Mouse (Mus musculus): ENCODE data around the gene Cobll1. TPM values are rescaled to one million over a fixed set of nuclear protein-coding genes. Genes with fewer than 3 reads are reported as not detected.

Gene Cobll1
- polyA plus RNA-seq (2012; rRNA removed), result 1.8 and 3.0 TPM in 2 replicates

DNA sequence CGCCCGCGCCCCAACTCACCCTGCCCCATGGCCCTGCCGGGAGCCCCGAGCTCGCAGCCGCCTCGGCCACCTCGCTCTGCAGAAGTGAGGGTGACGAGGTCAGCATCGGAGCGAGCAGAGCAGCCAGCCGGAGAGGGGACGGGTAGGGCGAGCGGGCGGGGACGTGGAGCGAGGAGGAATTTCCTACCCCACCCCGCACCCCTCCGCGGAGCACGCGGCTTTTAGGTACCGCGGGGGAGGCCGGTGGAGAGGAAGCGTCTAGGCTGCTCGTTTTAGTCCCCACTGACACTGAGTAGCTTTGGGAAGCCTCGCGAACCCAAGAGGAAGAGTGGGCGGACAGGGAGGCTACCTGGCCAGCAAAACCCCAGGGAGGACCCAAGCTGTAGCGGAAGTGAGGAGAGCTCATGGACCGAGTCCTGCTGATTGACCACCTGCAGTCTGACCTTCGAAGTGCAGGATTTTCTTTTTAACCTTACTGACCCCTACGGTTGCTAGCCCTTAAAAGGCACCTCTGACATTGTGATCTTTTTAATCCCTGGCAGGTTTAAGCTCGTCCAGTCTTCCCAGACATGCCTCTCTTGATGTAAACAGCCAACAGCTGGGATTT, at the start of gene Cobll1:
Gene Cobll1, minus strand, starts transcription at position 440 of the 607 bp plus-strand sequence.
- Histone ChIP-seq H3K4me3 (ENCODE audit: low read depth, low read length) (peak within 1 kb of the TSS; percentile 98), H3K27me3 (ENCODE audit: control insufficient read depth, insufficient read depth, low read length) (no peaks in the 10 kb centered on the region), H3K36me3 (ENCODE audit: control insufficient read depth, insufficient read depth, low read length) (no peaks in the 10 kb centered on the region), H3K27ac (ENCODE audit: insufficient read depth, low read depth, low read length) (peak within 1 kb of the TSS; percentile 68), H3K4me1 (ENCODE audit: control insufficient read depth, insufficient read depth, insufficient read length, low read length) (no peaks in the 10 kb centered on the region; the same call in 1 of the 2 replicates)
- no peak for TF ChIP-seq CTCF (IDR thresholded peaks at IDR 0.05; ENCODE audit: extremely low read depth, insufficient read length, insufficient replicate concordance, low read depth, low read length)
- WGBS, result under 1% methylated on average over 37 of the region's 37 CpGs

DNA sequence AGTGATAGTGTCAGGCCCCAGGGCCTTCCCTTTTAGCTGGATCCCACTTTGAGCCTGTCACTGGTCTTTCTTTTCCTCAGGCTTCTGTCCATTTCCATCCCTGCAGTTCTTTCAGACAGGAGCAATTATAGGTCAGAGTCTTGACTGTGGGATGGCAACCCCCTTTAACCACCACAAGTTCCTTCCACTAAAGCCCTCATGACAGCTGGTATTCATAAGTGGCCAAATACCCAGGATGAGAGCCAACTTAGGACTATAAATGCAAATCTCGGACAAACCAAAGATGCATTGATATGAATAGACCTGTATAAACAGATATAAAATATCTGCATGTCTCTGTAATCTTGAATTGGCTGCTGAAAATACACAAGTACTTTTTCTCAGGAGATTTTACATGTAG, 49.5 kb upstream of the Cobll1 start:
- TF ChIP-seq CTCF (IDR thresholded peaks at IDR 0.05; ENCODE audit: extremely low read depth, insufficient read length, insufficient replicate concordance, low read depth, low read length) (no peak), POLR2A (IDR thresholded peaks at IDR 0.05; ENCODE audit: low read depth, low read length) (no peak)
- Histone ChIP-seq H3K27ac (ENCODE audit: insufficient read depth, low read depth, low read length) (no peak overlapping the region), H3K36me3 (ENCODE audit: control insufficient read depth, insufficient read depth, low read length) (no peaks in the 10 kb centered on the region), H3K4me3 (ENCODE audit: low read depth, low read length) (no peak overlapping the region), H3K4me1 (ENCODE audit: control insufficient read depth, insufficient read depth, insufficient read length, low read length) (no peaks in the 10 kb centered on the region), H3K27me3 (ENCODE audit: control insufficient read depth, insufficient read depth, low read length) (no peaks in the 10 kb centered on the region)
- 73% methylated on average over 1 of the region's 1 CpGs for WGBS

DNA sequence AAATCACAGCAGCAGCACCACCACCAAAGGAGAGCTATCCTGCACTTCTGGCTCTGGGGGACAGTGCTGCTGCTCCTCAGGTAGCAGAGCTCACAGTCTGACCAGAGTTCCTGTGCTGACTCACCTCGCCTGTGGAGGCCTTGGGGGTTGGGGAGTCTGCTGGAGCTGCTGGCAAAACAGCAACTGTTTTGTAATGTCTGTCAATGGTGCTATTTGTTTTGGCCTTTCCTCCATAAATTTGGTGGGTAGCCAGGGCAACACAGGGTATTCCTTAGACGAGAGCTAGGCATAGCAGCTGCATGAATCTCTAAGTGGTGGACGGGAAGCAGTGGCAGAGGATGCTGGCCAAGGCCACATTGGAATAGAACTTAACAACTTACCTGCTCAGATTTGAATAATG, 46.2 kb upstream of the Cobll1 start:
- Histone ChIP-seq H3K27me3 (ENCODE audit: control insufficient read depth, insufficient read depth, low read length) (no peaks in the 10 kb centered on the region), H3K4me3 (ENCODE audit: low read depth, low read length) (no peak overlapping the region), H3K27ac (ENCODE audit: insufficient read depth, low read depth, low read length) (no peak overlapping the region), H3K4me1 (ENCODE audit: control insufficient read depth, insufficient read depth, insufficient read length, low read length) (no peaks in the 10 kb centered on the region), H3K36me3 (ENCODE audit: control insufficient read depth, insufficient read depth, low read length) (no peaks in the 10 kb centered on the region)
- TF ChIP-seq POLR2A (IDR thresholded peaks at IDR 0.05; ENCODE audit: low read depth, low read length) (no peak), CTCF (IDR thresholded peaks at IDR 0.05; ENCODE audit: extremely low read depth, insufficient read length, insufficient replicate concordance, low read depth, low read length) (no peak)
- 50% methylated on average over 3 of the region's 3 CpGs for WGBS

DNA sequence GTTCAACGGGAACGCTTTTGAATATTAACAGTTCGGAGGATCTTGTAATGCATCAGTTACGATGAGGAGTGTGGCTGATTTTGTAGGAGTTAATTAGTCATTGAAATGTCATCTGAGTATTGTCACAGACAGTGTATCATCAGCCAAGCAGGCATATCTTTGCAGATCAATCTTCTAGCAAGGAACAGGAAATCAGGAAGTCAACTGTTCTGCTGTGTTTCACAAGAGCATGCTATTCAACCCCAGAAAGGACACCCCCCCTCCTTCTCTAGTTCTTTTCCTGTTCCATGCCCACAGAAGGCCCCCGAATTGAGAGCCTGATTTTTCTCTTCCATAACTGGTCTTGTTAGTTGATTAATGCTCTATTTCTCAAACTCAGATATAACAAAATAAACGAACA, 43.8 kb upstream of the Cobll1 start:
- Histone ChIP-seq H3K4me1 (ENCODE audit: control insufficient read depth, insufficient read depth, insufficient read length, low read length) (no peaks in the 10 kb centered on the region), H3K36me3 (ENCODE audit: control insufficient read depth, insufficient read depth, low read length) (no peaks in the 10 kb centered on the region), H3K4me3 (ENCODE audit: low read depth, low read length) (no peak overlapping the region), H3K27ac (ENCODE audit: insufficient read depth, low read depth, low read length) (no peak overlapping the region), H3K27me3 (ENCODE audit: control insufficient read depth, insufficient read depth, low read length) (no peaks in the 10 kb centered on the region)
- WGBS, result 79% methylated on average over 6 of the region's 6 CpGs
- TF ChIP-seq CTCF (IDR thresholded peaks at IDR 0.05; ENCODE audit: extremely low read depth, insufficient read length, insufficient replicate concordance, low read depth, low read length) (no peak), POLR2A (IDR thresholded peaks at IDR 0.05; ENCODE audit: low read depth, low read length) (no peak)

DNA sequence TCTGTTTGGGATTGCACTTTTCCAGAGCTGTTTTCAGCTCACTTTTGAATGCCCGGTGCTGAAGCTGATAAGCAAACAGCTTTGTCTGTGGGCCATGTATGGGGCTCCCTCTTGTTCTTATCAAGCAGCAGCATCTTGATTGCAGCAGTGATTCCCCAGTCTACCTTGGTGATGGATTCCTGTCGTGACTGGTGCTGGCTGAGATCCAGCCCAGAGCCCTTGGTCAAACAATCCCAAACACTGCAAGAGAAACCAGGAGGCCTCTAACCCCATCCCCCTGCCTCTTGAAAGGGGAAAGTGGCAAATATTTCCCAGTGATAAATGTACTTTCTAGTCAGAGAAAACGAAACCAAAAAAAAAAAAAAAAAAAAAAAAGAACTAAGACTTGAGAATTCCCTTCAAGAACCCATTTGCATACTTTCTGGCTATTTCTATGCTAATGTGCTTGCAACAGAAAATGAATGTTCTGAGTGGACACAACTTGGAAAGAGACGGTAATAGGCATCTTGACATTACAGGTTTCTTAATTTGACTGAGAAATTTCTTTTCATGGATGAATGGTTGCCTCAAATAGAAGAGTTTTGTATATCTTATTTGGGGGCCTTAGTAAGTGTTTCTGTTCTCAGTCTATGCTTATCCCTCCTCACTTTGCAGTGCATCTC, 40.0 kb upstream of the Cobll1 start:
- H3K27ac ChIP-seq (ENCODE audit: insufficient read depth, low read depth, low read length), result no peak overlapping the region
- no peaks in the 10 kb centered on the region for H3K27me3 ChIP-seq (ENCODE audit: control insufficient read depth, insufficient read depth, low read length)
- 21% methylated on average over 4 of the region's 4 CpGs for WGBS
- no peak for TF ChIP-seq CTCF (IDR thresholded peaks at IDR 0.05; ENCODE audit: extremely low read depth, insufficient read length, insufficient replicate concordance, low read depth, low read length)
- no peak for TF ChIP-seq POLR2A (IDR thresholded peaks at IDR 0.05; ENCODE audit: low read depth, low read length)
- no peaks in the 10 kb centered on the region for H3K36me3 ChIP-seq (ENCODE audit: control insufficient read depth, insufficient read depth, low read length)
- no peak overlapping the region for H3K4me3 ChIP-seq (ENCODE audit: low read depth, low read length)
- H3K4me1 ChIP-seq (ENCODE audit: control insufficient read depth, insufficient read depth, insufficient read length, low read length), result no peaks in the 10 kb centered on the region

DNA sequence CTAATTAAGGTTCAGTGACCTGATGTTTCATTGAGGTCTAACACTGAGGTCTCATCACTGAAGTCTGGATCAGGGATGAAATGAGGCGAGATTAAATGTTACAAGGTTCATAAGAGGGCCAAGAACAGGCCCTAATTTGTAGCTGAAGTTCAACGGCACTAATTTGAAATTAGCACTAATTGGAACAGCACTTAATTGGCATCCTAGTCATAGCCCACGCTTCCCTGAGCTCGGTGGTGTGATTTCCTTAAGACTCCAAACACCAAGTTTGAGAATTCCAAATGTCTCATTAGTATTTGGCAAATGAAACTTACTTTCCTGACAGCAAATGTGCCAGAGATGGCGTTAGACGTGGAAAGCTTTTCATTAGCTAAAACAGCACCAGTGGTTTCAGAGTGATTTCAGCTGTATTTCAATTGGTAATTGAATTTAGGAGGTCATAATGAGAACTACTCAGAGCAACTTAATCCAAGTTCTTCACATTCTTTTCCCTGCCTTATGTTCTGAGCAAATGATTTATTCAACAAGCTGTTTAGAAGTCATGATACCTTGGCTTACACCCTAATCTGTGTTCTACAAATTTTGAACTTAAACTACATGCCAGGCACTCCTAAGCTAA, 36.3 kb upstream of the Cobll1 start:
- TF ChIP-seq POLR2A (IDR thresholded peaks at IDR 0.05; ENCODE audit: low read depth, low read length) (no peak), CTCF (IDR thresholded peaks at IDR 0.05; ENCODE audit: extremely low read depth, insufficient read length, insufficient replicate concordance, low read depth, low read length) (no peak)
- Histone ChIP-seq H3K36me3 (ENCODE audit: control insufficient read depth, insufficient read depth, low read length) (no peaks in the 10 kb centered on the region), H3K4me3 (ENCODE audit: low read depth, low read length) (no peak overlapping the region), H3K27ac (ENCODE audit: insufficient read depth, low read depth, low read length) (no peak overlapping the region), H3K27me3 (ENCODE audit: control insufficient read depth, insufficient read depth, low read length) (no peaks in the 10 kb centered on the region), H3K4me1 (ENCODE audit: control insufficient read depth, insufficient read depth, insufficient read length, low read length) (no peaks in the 10 kb centered on the region)
- 88% methylated on average over 6 of the region's 6 CpGs for WGBS

DNA sequence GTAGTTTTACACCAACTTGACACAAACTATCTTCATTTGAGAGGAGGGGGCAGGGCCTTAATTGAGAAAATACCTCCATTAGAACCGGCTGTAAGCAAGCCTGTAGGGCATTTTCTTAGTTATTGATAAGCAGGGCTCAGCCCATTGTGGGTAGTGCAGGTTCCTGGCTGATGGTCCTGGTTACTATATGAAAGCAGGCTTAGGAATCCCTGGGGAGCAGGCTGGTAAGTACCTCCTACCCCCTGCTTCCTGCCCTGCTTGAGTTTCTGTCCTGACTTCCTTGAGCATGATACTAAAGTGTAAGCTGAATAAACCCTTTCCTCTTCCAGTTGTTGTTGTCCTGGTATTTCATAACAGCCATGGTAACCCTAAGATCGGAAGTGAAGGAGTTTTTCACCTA, 34.7 kb upstream of the Cobll1 start:
- Histone ChIP-seq H3K27me3 (ENCODE audit: control insufficient read depth, insufficient read depth, low read length) (no peaks in the 10 kb centered on the region), H3K4me1 (ENCODE audit: control insufficient read depth, insufficient read depth, insufficient read length, low read length) (no peaks in the 10 kb centered on the region), H3K4me3 (ENCODE audit: low read depth, low read length) (no peak overlapping the region), H3K27ac (ENCODE audit: insufficient read depth, low read depth, low read length) (no peak overlapping the region), H3K36me3 (ENCODE audit: control insufficient read depth, insufficient read depth, low read length) (no peaks in the 10 kb centered on the region)
- 82% methylated on average over 2 of the region's 2 CpGs for WGBS
- TF ChIP-seq CTCF (IDR thresholded peaks at IDR 0.05; ENCODE audit: extremely low read depth, insufficient read length, insufficient replicate concordance, low read depth, low read length) (no peak), POLR2A (IDR thresholded peaks at IDR 0.05; ENCODE audit: low read depth, low read length) (no peak)

All from small intestine, adult 2 months (tissue).